Mouse (Mus musculus) cerebellum, adult 18-20 months (tissue): ENCODE data around the gene Chsy1.
"Not testable (repeated sequence)": the region's sequence is repeated elsewhere in the genome, so short reads cannot be mapped to it uniquely, and the experiment has no call there.

Experiments
- DNase-seq, 2 experiments: peaks; one replicate each; pipeline ENCODE4 v3.0.0; 2021

Gene Chsy1

GRCm38 (mm10) chr7:66179120-66179581, 69.8 kb downstream of the Chsy1 start:
- no peak for DNase-seq

GRCm38 (mm10) chr7:66179711-66180110, 70.4 kb downstream of the Chsy1 start:
- DNase-seq: no peak

- no peak for DNase-seq
Measured at GRCm38 (mm10) chr7:66180260-66180659, 70.9 kb downstream of the Chsy1 start.

GRCm38 (mm10) chr7:66180711-66181365, 71.5 kb downstream of the Chsy1 start:
- no peak for DNase-seq

GRCm38 (mm10) chr7:66182075-66182715, 72.9 kb downstream of the Chsy1 start:
- DNase-seq: no peak

GRCm38 (mm10) chr7:66183404-66183803, 74.1 kb downstream of the Chsy1 start:
- DNase-seq: no peak

GRCm38 (mm10) chr7:66184026-66184425, 74.7 kb downstream of the Chsy1 start:
- DNase-seq: no peak

GRCm38 (mm10) chr7:66185370-66185769, 76.1 kb downstream of the Chsy1 start:
- no peak for DNase-seq

GRCm38 (mm10) chr7:66187581-66188231, 78.4 kb downstream of the Chsy1 start:
- no peak for DNase-seq

GRCm38 (mm10) chr7:66190385-66190784, 81.1 kb downstream of the Chsy1 start:
- DNase-seq: not testable (repeated sequence)

GRCm38 (mm10) chr7:66194511-66194910, 85.2 kb downstream of the Chsy1 start:
- DNase-seq: no peak

- DNase-seq: no peak
Measured at GRCm38 (mm10) chr7:66195881-66196280, 86.6 kb downstream of the Chsy1 start.

GRCm38 (mm10) chr7:66196609-66197445, 87.5 kb downstream of the Chsy1 start:
- no peak for DNase-seq

- DNase-seq: no peak
Measured at GRCm38 (mm10) chr7:66198416-66198815, 89.1 kb downstream of the Chsy1 start.

- no peak for DNase-seq
Measured at GRCm38 (mm10) chr7:66199391-66199831, 90.1 kb downstream of the Chsy1 start.

GRCm38 (mm10) chr7:66200383-66200782, 91.1 kb downstream of the Chsy1 start:
- DNase-seq: no peak

- no peak for DNase-seq
Measured at GRCm38 (mm10) chr7:66200791-66201450, 91.6 kb downstream of the Chsy1 start.

GRCm38 (mm10) chr7:66201657-66202056, 92.3 kb downstream of the Chsy1 start:
- DNase-seq: no peak

- DNase-seq: no peak
Measured at GRCm38 (mm10) chr7:66209920-66210319, 100.6 kb downstream of the Chsy1 start.

GRCm38 (mm10) chr7:66212887-66213286, 103.6 kb downstream of the Chsy1 start:
- DNase-seq: no peak

GRCm38 (mm10) chr7:66214477-66214876, 105.2 kb downstream of the Chsy1 start:
- no peak for DNase-seq

- DNase-seq: no peak
Measured at GRCm38 (mm10) chr7:66215911-66216310, 106.6 kb downstream of the Chsy1 start.
